Mouse (Mus musculus): Measurements from ENCODE around the gene Scel.

GRCm38 (mm10) chr14:103608063-103608462 is 94.9 kb downstream of the Scel start:
- no peak for TF ChIP-seq CTCF (IDR thresholded peaks at IDR 0.05; ENCODE audit: control insufficient read depth, insufficient read depth, insufficient read length)
- TF ChIP-seq MYOD1 (IDR thresholded peaks at IDR 0.05; ENCODE audit: control insufficient read depth, insufficient read length, low read depth) = no peak
